Mouse (Mus musculus): ENCODE results near the gene Ncbp1. TPM values are rescaled to one million over a fixed set of nuclear protein-coding genes. Genes with fewer than 3 reads are reported as not detected.

Ncbp1 gene
- polyA plus RNA-seq, 1 experiment: 6.9 TPM

GRCm38 (mm10) chr4:46198064-46198463 is 59.7 kb downstream of the Ncbp1 start:
- peaks cover 13% of the 10 kb centered on the region; the same call in 1 of the 2 replicates for H3K4me1 ChIP-seq (ENCODE audit: control insufficient read depth, insufficient read depth, insufficient read length, low read length)
- H3K27ac ChIP-seq (ENCODE audit: insufficient read depth, low read depth, low read length): no peak overlapping the region
- TF ChIP-seq CTCF (IDR thresholded peaks at IDR 0.05; ENCODE audit: extremely low read depth, insufficient read length, insufficient replicate concordance, low read depth, low read length) (no peak), POLR2A (IDR thresholded peaks at IDR 0.05; ENCODE audit: low read depth, low read length) (no peak)
- H3K4me3 ChIP-seq (ENCODE audit: low read depth, low read length): no peak overlapping the region
- H3K27me3 ChIP-seq (ENCODE audit: control insufficient read depth, insufficient read depth, low read length): peaks cover 6% of the 10 kb centered on the region
- no peaks in the 10 kb centered on the region for H3K36me3 ChIP-seq (ENCODE audit: control insufficient read depth, insufficient read depth, low read length)
- 54% methylated on average over 5 of the region's 5 CpGs for WGBS

- Histone ChIP-seq H3K4me3 (ENCODE audit: low read depth, low read length) (no peak overlapping the region), H3K27ac (ENCODE audit: insufficient read depth, low read depth, low read length) (no peak overlapping the region)
- WGBS: 5% methylated on average over 7 of the region's 7 CpGs
Measured at GRCm38 (mm10) chr4:46201834-46202561, 63.6 kb downstream of the Ncbp1 start.

GRCm38 (mm10) chr4:46202562-46203126 is 64.2 kb downstream of the Ncbp1 start:
- no peaks in the 10 kb centered on the region for H3K36me3 ChIP-seq (ENCODE audit: control insufficient read depth, insufficient read depth, low read length)
- no peak overlapping the region for H3K27ac ChIP-seq (ENCODE audit: insufficient read depth, low read depth, low read length)
- TF ChIP-seq CTCF (IDR thresholded peaks at IDR 0.05; ENCODE audit: extremely low read depth, insufficient read length, insufficient replicate concordance, low read depth, low read length) (no peak), POLR2A (IDR thresholded peaks at IDR 0.05; ENCODE audit: low read depth, low read length) (no peak)
- peaks cover 3% of the 10 kb centered on the region; the same call in 1 of the 2 replicates for H3K4me1 ChIP-seq (ENCODE audit: control insufficient read depth, insufficient read depth, insufficient read length, low read length)
- peak overlapping the region; percentile 3; the same call in 1 of the 2 replicates for H3K4me3 ChIP-seq (ENCODE audit: low read depth, low read length)
- H3K27me3 ChIP-seq (ENCODE audit: control insufficient read depth, insufficient read depth, low read length): peaks cover 10% of the 10 kb centered on the region
- 6% methylated on average over 23 of the region's 23 CpGs for WGBS

More at GRCm38 (mm10) chr4:46201834-46202561, 63.6 kb downstream of the Ncbp1 start:
- Histone ChIP-seq H3K4me1 (ENCODE audit: control insufficient read depth, insufficient read depth, insufficient read length, low read length) (peaks cover 3% of the 10 kb centered on the region; the same call in 1 of the 2 replicates), H3K27me3 (ENCODE audit: control insufficient read depth, insufficient read depth, low read length) (peaks cover 10% of the 10 kb centered on the region), H3K36me3 (ENCODE audit: control insufficient read depth, insufficient read depth, low read length) (no peaks in the 10 kb centered on the region)
- TF ChIP-seq POLR2A (IDR thresholded peaks at IDR 0.05; ENCODE audit: low read depth, low read length) (no peak), CTCF (IDR thresholded peaks at IDR 0.05; ENCODE audit: extremely low read depth, insufficient read length, insufficient replicate concordance, low read depth, low read length) (peak; percentile 56; the same call in 1 of the 2 replicates)

- 47% methylated on average over 3 of the region's 3 CpGs for WGBS
Measured at GRCm38 (mm10) chr4:46221090-46221489, 82.7 kb downstream of the Ncbp1 start.

More at GRCm38 (mm10) chr4:46221090-46221489, 82.7 kb downstream of the Ncbp1 start:
- H3K4me3 ChIP-seq (ENCODE audit: low read depth, low read length): no peak overlapping the region
- peaks cover 8% of the 10 kb centered on the region; the same call in 1 of the 2 replicates for H3K4me1 ChIP-seq (ENCODE audit: control insufficient read depth, insufficient read depth, insufficient read length, low read length)
- no peak overlapping the region for H3K27ac ChIP-seq (ENCODE audit: insufficient read depth, low read depth, low read length)
- no peaks in the 10 kb centered on the region for H3K27me3 ChIP-seq (ENCODE audit: control insufficient read depth, insufficient read depth, low read length)
- no peaks in the 10 kb centered on the region for H3K36me3 ChIP-seq (ENCODE audit: control insufficient read depth, insufficient read depth, low read length)
- TF ChIP-seq POLR2A (IDR thresholded peaks at IDR 0.05; ENCODE audit: low read depth, low read length) (no peak), CTCF (IDR thresholded peaks at IDR 0.05; ENCODE audit: extremely low read depth, insufficient read length, insufficient replicate concordance, low read depth, low read length) (no peak)

Other genes starting within 250 kb of the Ncbp1 start
- gene Ccdc180, start 248.3 kb upstream of the Ncbp1 start, polyA plus RNA-seq (2012; rRNA removed): not detected in 2 replicates
- gene Tdrd7, start 173.3 kb upstream of the Ncbp1 start, polyA plus RNA-seq (2012; rRNA removed): 8.7 and 21.9 TPM in 2 replicates
- 0.67 and 1.2 TPM in 2 replicates for gene Tmod1, start 99.7 kb upstream of the Ncbp1 start, polyA plus RNA-seq (2012; rRNA removed)
- gene Tstd2, start 81 bp downstream of the Ncbp1 start, polyA plus RNA-seq (2012; rRNA removed): 3.6 and 6.5 TPM in 2 replicates
- gene Xpa, start 57.7 kb downstream of the Ncbp1 start, polyA plus RNA-seq (2012; rRNA removed): 29.1 and 42.2 TPM in 2 replicates
- gene Foxe1, start 205.0 kb downstream of the Ncbp1 start, polyA plus RNA-seq (2012; rRNA removed): 0.04 TPM in 1 of 2 replicates, not detected in the other

Data from small intestine, adult 2 months (tissue).